Mouse (Mus musculus) heart, embryonic 14.5 days (tissue): ENCODE results near the gene Cntn1. TPM values are rescaled to one million over a fixed set of nuclear protein-coding genes. Genes with fewer than 3 reads are reported as not detected.
A peak's percentile ranks its signal among the peaks of the same experiment; 100 is the strongest.

Experiments used
- ATAC-seq: fragments of 200-750 bp; cut with Nextera tagmentation; 2 replicates; pipeline ENCODE4 v1.8.0; 2017; ENCODE audit warnings: low read depth, moderate TSS enrichment; ENCODE audit not compliant: insufficient number of reproducible peaks, insufficient read depth, low FRiP score
- H3K27ac ChIP-seq, 2 experiments: fragments of 200-500 bp in 1 of 2; fragments of 300-500 bp in 1 of 2; sonication (generic) in 1 of 2; replicated peaks in 1 of 2; 2 replicates each; pipeline ENCODE4 v1.5.1; 2012 to 2014; ENCODE audit warnings: low read depth in 2 of 2, low read length in 2 of 2, control low read depth in 1 of 2, mild to moderate bottlenecking in 1 of 2, mixed read lengths in 1 of 2; ENCODE audit not compliant: control insufficient read depth in 1 of 2, insufficient read depth in 1 of 2
- H3K27me3 ChIP-seq: fragments of 300-500 bp; sonication (generic); 2 replicates; pipeline ENCODE4 v1.6.1; 2014; ENCODE audit warnings: mild to moderate bottlenecking, low read length, control low read depth; ENCODE audit not compliant: control insufficient read depth, insufficient read depth
- H3K36me3 ChIP-seq: fragments of 300-500 bp; sonication (generic); 2 replicates; pipeline ENCODE4 v1.6.1; 2014; ENCODE audit warnings: mild to moderate bottlenecking, control low read depth, low read length, mixed read lengths; ENCODE audit not compliant: control insufficient read depth, insufficient read depth
- H3K4me1 ChIP-seq, 2 experiments: fragments of 200-500 bp in 1 of 2; fragments of 300-500 bp in 1 of 2; sonication (generic) in 1 of 2; 2 replicates each; pipeline ENCODE4 v1.6.1; 2012 to 2014; ENCODE audit warnings: low read length in 2 of 2, control low read depth in 1 of 2, mixed read lengths in 1 of 2; ENCODE audit not compliant: control insufficient read depth in 2 of 2, insufficient read depth in 2 of 2
- H3K4me2 ChIP-seq: fragments of 300-500 bp; sonication (generic); 2 replicates; pipeline ENCODE4 v1.6.1; 2014; ENCODE audit warnings: mild to moderate bottlenecking, low read length
- H3K4me3 ChIP-seq, 2 experiments: fragments of 200-500 bp in 1 of 2; fragments of 300-500 bp in 1 of 2; sonication (generic) in 1 of 2; 2 replicates each; pipeline ENCODE4 v1.5.1; 2012 to 2014; ENCODE audit warnings: low read length in 2 of 2, mild to moderate bottlenecking in 2 of 2, control low read depth in 1 of 2, low read depth in 1 of 2, moderate library complexity in 1 of 2; ENCODE audit not compliant: control insufficient read depth in 1 of 2, insufficient read depth in 1 of 2
- H3K9ac ChIP-seq: fragments of 300-500 bp; sonication (generic); 2 replicates; pipeline ENCODE4 v1.6.1; 2014; ENCODE audit warnings: mild to moderate bottlenecking, low read length
- H3K9me3 ChIP-seq: fragments of 300-500 bp; sonication (generic); 2 replicates; pipeline ENCODE4 v1.6.1; 2016; ENCODE audit warnings: low read length, control low read depth; ENCODE audit not compliant: control insufficient read depth
- WGBS: fragments of 180-500 bp; shearing (Covaris S2); extraction: QIAGEN DNeasy Blood & Tissue Kit; methylation state at CpG from one replicate; pipeline ENCODE4 v1.1.7; 2014; 5-methylcytosine and 5-hydroxymethylcytosine counted together
- polyA plus RNA-seq: library from polyadenylated mRNA; unstranded; fragments of >200 nt; fragmentation: Nextera tagmentation; extraction: Ambion mirVana; gene quantifications from 2 replicates; pipeline ENCODE4 v1.2.1, GENCODE M21; 2014

Gene Cntn1
- polyA plus RNA-seq, 1 experiment from 2014 or later, result 0.39 TPM

- Histone ChIP-seq H3K9me3 (no peaks in the 10 kb centered on the region), H3K36me3 (no peaks in the 10 kb centered on the region)
Measured at GRCm38 (mm10) chr15:92048531-92048930, 2.4 kb upstream of the Cntn1 start.

GRCm38 (mm10) chr15:92051353-92052132, 578 bp downstream of the Cntn1 start:
- H3K9ac ChIP-seq, result peak overlapping the region; percentile 56

More at GRCm38 (mm10) chr15:92048531-92048930, 2.4 kb upstream of the Cntn1 start:
- no peak overlapping the region for H3K4me2 ChIP-seq
- H3K4me1 ChIP-seq, result peaks cover 0 to 10% of the 10 kb centered on the region in 2 experiments; a peak in 2 of 4 replicates
- no peak for ATAC-seq
- WGBS, result 82% methylated on average over 4 of the region's 4 CpGs
- H3K9ac ChIP-seq, result no peak overlapping the region
- H3K27ac ChIP-seq, result no peak overlapping the region
- H3K4me3 ChIP-seq, result no peak overlapping the region
- peaks cover 12% of the 10 kb centered on the region; the same call in 1 of the 2 replicates for H3K27me3 ChIP-seq

GRCm38 (mm10) chr15:92052133-92052463, 1.1 kb downstream of the Cntn1 start:
- WGBS, result 11% methylated on average over 4 of the region's 4 CpGs
- peaks cover 12% of the 10 kb centered on the region; the same call in 1 of the 2 replicates for H3K27me3 ChIP-seq
- no peaks in the 10 kb centered on the region for H3K9me3 ChIP-seq
- H3K9ac ChIP-seq, result no peak overlapping the region
- peaks cover 0 to 10% of the 10 kb centered on the region in 2 experiments; a peak in 2 of 4 replicates for H3K4me1 ChIP-seq
- H3K4me2 ChIP-seq, result peak overlapping the region; percentile 98
- no peaks in the 10 kb centered on the region for H3K36me3 ChIP-seq
- no peak for ATAC-seq
- H3K27ac ChIP-seq, result no peak overlapping the region
- H3K4me3 ChIP-seq, result peak overlapping the region in 1 of 2 experiments; percentile 52; a peak in 2 of 4 replicates

More at GRCm38 (mm10) chr15:92051353-92052132, 578 bp downstream of the Cntn1 start:
- Histone ChIP-seq H3K4me2 (peak overlapping the region; percentile 98), H3K27ac (no peak overlapping the region), H3K4me1 (peaks cover 0 to 10% of the 10 kb centered on the region in 2 experiments; a peak in 2 of 4 replicates), H3K4me3 (peak overlapping the region; percentile 52 to 70), H3K27me3 (peaks cover 12% of the 10 kb centered on the region; the same call in 1 of the 2 replicates), H3K9me3 (no peaks in the 10 kb centered on the region), H3K36me3 (no peaks in the 10 kb centered on the region)
- WGBS, result under 1% methylated on average over 32 of the region's 35 CpGs
- ATAC-seq, result no peak

GRCm38 (mm10) chr15:92057553-92057952, 6.6 kb downstream of the Cntn1 start:
- 92% methylated on average over 5 of the region's 5 CpGs for WGBS
- Histone ChIP-seq H3K9ac (no peak overlapping the region), H3K27me3 (0 out of 2 replicates have a peak, but pooled peaks cover 1% of the 10 kb centered on the region), H3K4me2 (no peak overlapping the region), H3K9me3 (no peaks in the 10 kb centered on the region), H3K36me3 (no peaks in the 10 kb centered on the region), H3K4me3 (no peak overlapping the region), H3K4me1 (no peaks in the 10 kb centered on the region), H3K27ac (no peak overlapping the region)
- no peak for ATAC-seq

- Histone ChIP-seq H3K9me3 (no peaks in the 10 kb centered on the region), H3K4me1 (no peaks in the 10 kb centered on the region), H3K36me3 (no peaks in the 10 kb centered on the region), H3K4me3 (no peak overlapping the region), H3K27ac (no peak overlapping the region), H3K9ac (no peak overlapping the region), H3K4me2 (no peak overlapping the region), H3K27me3 (no peaks in the 10 kb centered on the region)
- 76% methylated on average over 3 of the region's 3 CpGs for WGBS
- no peak for ATAC-seq
Measured at GRCm38 (mm10) chr15:92060986-92061385, 10.0 kb downstream of the Cntn1 start.

- Histone ChIP-seq H3K27ac (no peak overlapping the region), H3K4me2 (no peak overlapping the region), H3K4me1 (no peaks in the 10 kb centered on the region), H3K9ac (no peak overlapping the region), H3K9me3 (no peaks in the 10 kb centered on the region), H3K36me3 (no peaks in the 10 kb centered on the region), H3K4me3 (no peak overlapping the region), H3K27me3 (no peaks in the 10 kb centered on the region)
- 77% methylated on average over 3 of the region's 3 CpGs for WGBS
- ATAC-seq, result no peak
Measured at GRCm38 (mm10) chr15:92079416-92079815, 28.5 kb downstream of the Cntn1 start.

- Histone ChIP-seq H3K9ac (no peak overlapping the region), H3K9me3 (no peaks in the 10 kb centered on the region), H3K4me1 (no peaks in the 10 kb centered on the region), H3K27ac (no peak overlapping the region), H3K4me2 (no peak overlapping the region), H3K27me3 (no peaks in the 10 kb centered on the region), H3K4me3 (no peak overlapping the region), H3K36me3 (no peaks in the 10 kb centered on the region)
- no peak for ATAC-seq
- 92% methylated on average over 1 of the region's 1 CpGs for WGBS
Measured at GRCm38 (mm10) chr15:92085876-92086275, 34.9 kb downstream of the Cntn1 start.
